Mouse (Mus musculus) kidney, embryonic 16.5 days (tissue): ENCODE measurements around the gene Zfp950. TPM values are rescaled to one million over a fixed set of nuclear protein-coding genes. Genes with fewer than 3 reads are reported as not detected.
A peak's percentile ranks its signal among the peaks of the same experiment; 100 is the strongest.
"Not testable (repeated sequence)": the region's sequence is repeated elsewhere in the genome, so short reads cannot be mapped to it uniquely, and the experiment has no call there.

Source experiments
- ATAC-seq: fragments of 200-750 bp; cut with Nextera tagmentation; 2 replicates; pipeline ENCODE4 v1.8.0; 2017; ENCODE audit warnings: moderate TSS enrichment; ENCODE audit not compliant: low FRiP score, low TSS enrichment
- H3K27ac ChIP-seq: fragments of 300-500 bp; sonication (generic); 2 replicates; pipeline ENCODE4 v1.5.1; 2014; ENCODE audit warnings: low read length
- H3K27me3 ChIP-seq: fragments of 300-500 bp; sonication (generic); 2 replicates; pipeline ENCODE4 v1.6.1; 2014; ENCODE audit warnings: low read length, control low read depth, mixed read lengths; ENCODE audit not compliant: insufficient read depth
- H3K36me3 ChIP-seq: fragments of 300-500 bp; sonication (generic); 2 replicates; pipeline ENCODE4 v1.6.1; 2014; ENCODE audit warnings: low read length, control low read depth, mixed read lengths; ENCODE audit not compliant: insufficient read depth
- H3K4me1 ChIP-seq: fragments of 300-500 bp; sonication (generic); 2 replicates; pipeline ENCODE4 v1.6.1; 2014; ENCODE audit warnings: low read length, control low read depth, mixed read lengths; ENCODE audit not compliant: insufficient read depth
- H3K4me2 ChIP-seq: fragments of 300-500 bp; sonication (generic); replicated peaks from 2 replicates; pipeline ENCODE4 v1.6.1; 2014; ENCODE audit warnings: low read depth, low read length
- H3K4me3 ChIP-seq: fragments of 300-500 bp; sonication (generic); 2 replicates; pipeline ENCODE4 v1.5.1; 2014; ENCODE audit warnings: mild to moderate bottlenecking, low read length
- H3K9ac ChIP-seq: fragments of 300-500 bp; sonication (generic); replicated peaks from 2 replicates; pipeline ENCODE4 v1.6.1; 2014; ENCODE audit warnings: low read length
- H3K9me3 ChIP-seq: fragments of 300-500 bp; sonication (generic); 2 replicates; pipeline ENCODE4 v1.6.1; 2016; ENCODE audit warnings: low read length, control low read depth
- WGBS: fragments of 180-500 bp; shearing (Covaris S2); extraction: QIAGEN DNeasy Blood & Tissue Kit; methylation state at CpG from one replicate; pipeline ENCODE4 v1.1.7; 2014; 5-methylcytosine and 5-hydroxymethylcytosine counted together
- polyA plus RNA-seq: library from polyadenylated mRNA; unstranded; fragments of >200 nt; fragmentation: Nextera tagmentation; extraction: Ambion mirVana; gene quantifications from 2 replicates; pipeline ENCODE4 v1.2.1, GENCODE M21; 2015

Gene Zfp950
- 32.6 and 39.6 TPM in 2 replicates for polyA plus RNA-seq

GRCm38 (mm10) chr19:61140342-61141206 is at the start of gene Zfp950:
Gene Zfp950, minus strand, starts transcription at chr19:61140840.
- Histone ChIP-seq H3K27me3 (no peaks in the 10 kb centered on the region), H3K4me3 (peak within 1 kb of the TSS; percentile 76), H3K9me3 (no peaks in the 10 kb centered on the region), H3K9ac (peak within 1 kb of the TSS; percentile 84), H3K4me2 (peak within 1 kb of the TSS; percentile 51), H3K4me1 (peaks cover 11% of the 10 kb centered on the region), H3K36me3 (no peaks in the 10 kb centered on the region), H3K27ac (peak within 1 kb of the TSS; percentile 35; the same call in 1 of the 2 replicates)
- ATAC-seq = peak; percentile 99
- WGBS = under 1% methylated on average over 18 of the region's 18 CpGs

DNA sequence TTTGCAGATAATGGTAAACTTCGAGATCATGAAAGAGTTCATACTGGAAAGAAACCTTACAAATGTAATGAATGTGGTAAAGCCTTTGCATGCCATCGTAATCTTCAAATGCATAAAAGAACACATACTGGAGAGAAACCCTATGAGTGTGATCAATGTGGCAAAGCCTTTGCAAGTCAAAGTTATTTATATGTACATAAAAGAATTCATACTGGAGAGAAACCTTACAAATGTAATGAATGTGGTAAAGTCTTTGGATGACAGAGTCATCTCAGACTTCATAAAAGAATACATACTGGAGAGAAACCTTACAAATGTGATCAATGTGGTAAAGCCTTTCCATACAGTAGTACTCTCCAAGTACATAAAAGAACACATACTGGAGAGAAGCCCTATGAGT is 43.0 kb upstream of the Zfp950 start, which contains the start of gene Gm6020:
Gene Gm6020, plus strand, starts transcription at position 301 of the 400 bp plus-strand sequence.
- H3K27me3 ChIP-seq, H3K27ac ChIP-seq, H3K4me3 ChIP-seq, H3K9ac ChIP-seq, H3K36me3 ChIP-seq, H3K9me3 ChIP-seq, ATAC-seq, H3K4me2 ChIP-seq, H3K4me1 ChIP-seq: not testable (repeated sequence)
- 85% methylated on average over 2 of the region's 2 CpGs for WGBS

- H3K27ac ChIP-seq = no peak within 1 kb of the TSS
- H3K9ac ChIP-seq = peak within 1 kb of the TSS; percentile 65
- WGBS = 26% methylated on average over 39 of the region's 39 CpGs
- H3K36me3 ChIP-seq = no peaks in the 10 kb centered on the region
- peak within 1 kb of the TSS; percentile 47 for H3K4me3 ChIP-seq
- no peaks in the 10 kb centered on the region for H3K27me3 ChIP-seq
- H3K9me3 ChIP-seq = no peaks in the 10 kb centered on the region
- peak; percentile 59; the same call in 1 of the 2 replicates for ATAC-seq
- no peaks in the 10 kb centered on the region for H3K4me1 ChIP-seq
- peak within 1 kb of the TSS; percentile 56 for H3K4me2 ChIP-seq
These were observed 35.2 kb upstream of the Zfp950 start, which contains the start of gene Gm7102 for GRCm38 (mm10) chr19:61175756-61176324. Gene Gm7102, minus strand, starts transcription at chr19:61176309.

GRCm38 (mm10) chr19:61151701-61152420 is 11.2 kb upstream of the Zfp950 start:
- peak overlapping the region; percentile 81 for H3K4me2 ChIP-seq
- no peaks in the 10 kb centered on the region for H3K9me3 ChIP-seq
- H3K27ac ChIP-seq = no peak overlapping the region
- peak overlapping the region; percentile 52 for H3K4me3 ChIP-seq
- H3K4me1 ChIP-seq = 0 out of 2 replicates have a peak, but pooled peaks cover 3% of the 10 kb centered on the region
- peak; percentile 91 for ATAC-seq
- 4% methylated on average over 27 of the region's 27 CpGs for WGBS
- peak overlapping the region; percentile 62 for H3K9ac ChIP-seq
- H3K27me3 ChIP-seq = no peaks in the 10 kb centered on the region
- H3K36me3 ChIP-seq = no peaks in the 10 kb centered on the region

DNA sequence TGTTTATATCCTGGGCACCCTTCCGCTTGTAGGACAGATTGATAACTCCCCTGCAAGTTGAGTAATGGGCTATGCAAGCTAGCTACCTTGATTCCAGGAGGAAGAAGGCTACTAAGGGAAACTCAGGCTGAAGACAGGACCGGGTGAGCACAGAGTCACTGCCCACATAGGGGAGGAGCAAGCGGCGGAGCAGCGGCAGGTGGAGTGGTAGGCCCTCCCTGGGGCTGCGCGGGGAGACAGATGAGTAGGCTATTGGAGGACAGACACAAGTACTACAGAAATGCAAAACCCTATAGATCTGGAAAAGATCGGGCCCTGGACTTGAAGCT is 10.7 kb upstream of the Zfp950 start:
- Histone ChIP-seq H3K36me3 (no peaks in the 10 kb centered on the region), H3K4me2 (peak overlapping the region; percentile 81), H3K27me3 (no peaks in the 10 kb centered on the region), H3K9me3 (no peaks in the 10 kb centered on the region), H3K27ac (no peak overlapping the region), H3K9ac (peak overlapping the region; percentile 62), H3K4me3 (peak overlapping the region; percentile 52), H3K4me1 (0 out of 2 replicates have a peak, but pooled peaks cover 3% of the 10 kb centered on the region)
- WGBS = 6% methylated on average over 8 of the region's 8 CpGs
- peak; percentile 93 for ATAC-seq

GRCm38 (mm10) chr19:61141299-61141698 is 659 bp upstream of the Zfp950 start:
- Histone ChIP-seq H3K4me3 (peak overlapping the region; percentile 76), H3K4me1 (peaks cover 11% of the 10 kb centered on the region), H3K9me3 (no peaks in the 10 kb centered on the region), H3K27me3 (no peaks in the 10 kb centered on the region), H3K36me3 (no peaks in the 10 kb centered on the region), H3K27ac (peak overlapping the region; percentile 35; the same call in 1 of the 2 replicates), H3K9ac (peak overlapping the region; percentile 57), H3K4me2 (peak overlapping the region; percentile 51)
- no peak for ATAC-seq
- WGBS = 21% methylated on average over 4 of the region's 4 CpGs

DNA sequence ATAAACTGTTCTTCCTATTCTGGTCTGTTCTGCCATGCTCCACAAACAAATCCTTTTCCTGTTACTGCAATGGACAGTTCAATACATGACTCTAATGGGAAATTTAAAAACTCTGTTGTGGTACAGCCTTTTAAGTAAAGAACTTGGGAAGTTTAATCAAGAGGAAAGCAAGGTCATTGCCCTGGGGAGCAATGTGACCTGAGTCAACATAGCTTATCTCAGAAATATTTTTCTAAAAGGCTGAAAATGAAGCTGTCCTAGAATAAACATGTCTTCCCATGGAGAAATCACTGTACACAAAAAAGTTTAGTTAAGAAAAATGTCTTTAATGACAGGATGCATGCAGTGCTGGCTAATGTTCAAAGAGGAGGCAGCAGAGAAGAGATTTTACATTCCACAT is 2.0 kb downstream of the Zfp950 start:
- Histone ChIP-seq H3K9me3 (no peaks in the 10 kb centered on the region), H3K27ac (no peak overlapping the region), H3K4me2 (no peak overlapping the region), H3K27me3 (no peaks in the 10 kb centered on the region), H3K4me1 (peaks cover 11% of the 10 kb centered on the region), H3K36me3 (0 out of 2 replicates have a peak, but pooled peaks cover 2% of the 10 kb centered on the region), H3K9ac (no peak overlapping the region), H3K4me3 (no peak overlapping the region)
- ATAC-seq = no peak

DNA sequence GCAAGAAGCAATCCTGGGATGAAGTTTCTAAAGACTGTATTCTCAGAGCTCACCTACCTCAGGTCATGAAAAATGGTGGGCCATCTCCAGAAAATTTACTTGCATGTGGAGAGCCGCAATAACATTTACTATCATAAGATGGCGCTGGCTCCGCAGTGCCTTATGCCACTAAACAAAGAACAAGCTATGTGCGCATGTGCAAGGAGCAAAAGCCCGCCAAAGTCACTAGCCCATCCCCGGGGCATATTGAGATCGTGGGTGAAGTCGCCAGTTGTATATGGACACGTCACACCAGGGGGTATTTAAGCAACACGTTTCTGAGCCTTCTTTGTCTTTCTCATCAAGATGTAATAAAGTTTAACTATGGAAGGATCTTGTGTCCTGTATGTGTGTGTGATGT is 9.5 kb downstream of the Zfp950 start:
- Histone ChIP-seq H3K27ac (no peak overlapping the region), H3K9me3 (peaks cover 8% of the 10 kb centered on the region), H3K27me3 (no peaks in the 10 kb centered on the region), H3K4me3 (no peak overlapping the region), H3K36me3 (0 out of 2 replicates have a peak, but pooled peaks cover 6% of the 10 kb centered on the region), H3K9ac (no peak overlapping the region), H3K4me1 (no peaks in the 10 kb centered on the region), H3K4me2 (no peak overlapping the region)
- ATAC-seq = no peak
- WGBS = 92% methylated on average over 10 of the region's 10 CpGs

- H3K27me3 ChIP-seq = no peaks in the 10 kb centered on the region
- 57% methylated on average over 2 of the region's 2 CpGs for WGBS
- H3K36me3 ChIP-seq = peaks cover 9% of the 10 kb centered on the region; the same call in 1 of the 2 replicates
- no peak overlapping the region for H3K27ac ChIP-seq
- H3K9me3 ChIP-seq = peaks cover 20% of the 10 kb centered on the region
- no peak overlapping the region for H3K4me2 ChIP-seq
- no peak overlapping the region for H3K9ac ChIP-seq
- ATAC-seq = no peak
- H3K4me1 ChIP-seq = no peaks in the 10 kb centered on the region
- no peak overlapping the region for H3K4me3 ChIP-seq
These were observed 30.5 kb downstream of the Zfp950 start for GRCm38 (mm10) chr19:61110184-61110583.
